Mouse (Mus musculus) midbrain, embryonic 10.5 days (tissue): Measurements from ENCODE around the gene Pdlim4. TPM values are rescaled to one million over a fixed set of nuclear protein-coding genes. Genes with fewer than 3 reads are reported as not detected.

Experiments used
- DNase-seq: peaks from one replicate; pipeline ENCODE4 v3.0.0-alpha.2; 2017; ENCODE audit warnings: low spot score
- H3K27ac ChIP-seq: fragments of 300-500 bp; sonication (generic); replicated peaks from 2 replicates; pipeline ENCODE4 v1.5.1; 2016; ENCODE audit warnings: mild to moderate bottlenecking
- H3K27me3 ChIP-seq: fragments of 300-500 bp; sonication (generic); 2 replicates; pipeline ENCODE4 v1.6.1; 2016; ENCODE audit warnings: low read depth, mild to moderate bottlenecking; ENCODE audit not compliant: poor library complexity, severe bottlenecking
- H3K36me3 ChIP-seq: fragments of 300-500 bp; sonication (generic); 2 replicates; pipeline ENCODE4 v1.6.1; 2016; ENCODE audit warnings: mild to moderate bottlenecking, moderate library complexity
- H3K4me1 ChIP-seq: fragments of 300-500 bp; sonication (generic); 2 replicates; pipeline ENCODE4 v1.6.1; 2016
- H3K4me3 ChIP-seq: fragments of 300-500 bp; sonication (generic); 2 replicates; pipeline ENCODE4 v1.5.1; 2016; ENCODE audit warnings: mild to moderate bottlenecking, moderate library complexity
- H3K9me3 ChIP-seq: fragments of 300-500 bp; sonication (generic); replicated peaks from 2 replicates; pipeline ENCODE4 v1.6.1; 2016; ENCODE audit warnings: mild to moderate bottlenecking
- WGBS: fragments of 180-500 bp; shearing (Covaris S2); methylation state at CpG from one replicate; pipeline ENCODE4 v1.1.7; 2016; 5-methylcytosine and 5-hydroxymethylcytosine counted together
- polyA plus RNA-seq: library from polyadenylated mRNA; unstranded; fragments of >200 nt; fragmentation: Nextera tagmentation; extraction: Ambion mirVana; gene quantifications from 2 replicates; pipeline ENCODE4 v1.2.1, GENCODE M21; 2016

Gene Pdlim4
- 52.4 and 57.4 TPM in 2 replicates for polyA plus RNA-seq

DNA sequence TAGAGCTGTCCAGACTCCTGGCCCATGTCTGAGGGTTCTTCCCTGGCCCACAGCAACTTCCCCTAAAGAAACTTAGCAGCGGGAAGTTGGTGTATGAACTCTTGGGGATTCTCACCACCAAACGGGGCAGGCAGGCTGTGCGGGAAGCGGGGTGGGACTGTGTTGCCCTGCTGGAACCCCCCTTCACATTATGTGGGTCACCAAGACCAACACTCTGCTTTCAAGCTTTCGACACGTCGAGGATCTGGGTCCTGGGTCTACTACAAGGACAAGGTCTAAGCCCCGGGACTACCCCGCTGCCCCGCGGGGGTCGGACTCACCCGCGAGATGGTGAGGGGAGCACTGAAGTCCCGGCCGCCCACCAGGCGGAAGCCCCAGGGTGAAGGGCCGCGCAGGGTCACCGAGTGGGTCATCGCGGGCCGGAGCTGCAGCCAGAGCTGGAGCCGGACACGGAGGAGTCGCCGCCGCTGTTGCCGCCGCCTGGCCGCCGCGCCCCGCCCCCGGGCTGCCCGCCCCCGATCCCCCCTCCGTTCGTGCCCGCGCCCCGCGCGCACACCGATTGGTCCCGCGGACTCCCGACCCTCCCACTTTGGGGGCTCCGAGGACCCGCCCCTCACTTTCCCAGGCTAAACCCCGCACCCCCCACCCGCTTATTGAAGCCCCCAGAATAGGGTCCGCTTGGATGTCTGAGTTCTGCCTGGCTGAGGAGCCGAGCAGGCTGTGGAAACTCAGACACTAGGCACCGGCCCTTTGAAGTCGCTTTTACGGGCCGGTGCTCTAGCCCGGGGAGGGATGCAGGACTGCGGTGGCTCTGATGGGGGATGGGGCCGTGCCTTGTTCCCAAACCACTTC, at the start of gene Pdlim4:
Gene Pdlim4 (minus strand): TSS at position 495 of the 852 bp plus-strand sequence.
- 2% methylated on average over 59 of the region's 61 CpGs for WGBS
- H3K36me3 ChIP-seq = no peaks in the 10 kb centered on the region
- peak within 1 kb of the TSS; percentile 69 for H3K4me3 ChIP-seq
- DNase-seq = peak; percentile 81
- H3K9me3 ChIP-seq = no peaks in the 10 kb centered on the region
- H3K27me3 ChIP-seq = peaks cover 45% of the 10 kb centered on the region
- peak within 1 kb of the TSS; percentile 85 for H3K27ac ChIP-seq
- peaks cover 38% of the 10 kb centered on the region for H3K4me1 ChIP-seq

DNA sequence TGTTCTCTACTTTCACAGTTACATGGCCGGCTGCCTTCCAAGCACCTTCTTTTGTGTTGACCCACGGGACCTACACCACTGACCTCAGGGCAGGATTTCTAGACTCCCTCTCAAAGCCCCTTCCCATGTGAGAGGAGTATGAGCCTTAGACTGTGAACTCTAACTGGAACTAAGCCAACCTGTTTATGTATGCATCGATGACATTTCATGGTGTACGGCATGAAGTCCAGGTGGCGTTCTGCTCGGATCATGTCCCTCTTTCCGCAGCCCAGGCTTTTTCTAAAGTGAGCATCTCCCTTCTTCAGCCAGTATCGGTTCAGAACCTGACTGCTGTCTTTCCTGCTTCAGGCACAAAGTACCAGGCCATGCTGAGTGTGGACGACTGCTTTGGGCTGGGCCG, 48.3 kb upstream of the Pdlim4 start:
- WGBS = 92% methylated on average over 10 of the region's 10 CpGs
- DNase-seq = no peak
- no peaks in the 10 kb centered on the region for H3K27me3 ChIP-seq
- H3K36me3 ChIP-seq = 0 out of 2 replicates have a peak, but pooled peaks cover 7% of the 10 kb centered on the region
- no peaks in the 10 kb centered on the region for H3K9me3 ChIP-seq
- H3K4me1 ChIP-seq = peaks cover 19% of the 10 kb centered on the region
- H3K4me3 ChIP-seq = no peak overlapping the region
- no peak overlapping the region for H3K27ac ChIP-seq

DNA sequence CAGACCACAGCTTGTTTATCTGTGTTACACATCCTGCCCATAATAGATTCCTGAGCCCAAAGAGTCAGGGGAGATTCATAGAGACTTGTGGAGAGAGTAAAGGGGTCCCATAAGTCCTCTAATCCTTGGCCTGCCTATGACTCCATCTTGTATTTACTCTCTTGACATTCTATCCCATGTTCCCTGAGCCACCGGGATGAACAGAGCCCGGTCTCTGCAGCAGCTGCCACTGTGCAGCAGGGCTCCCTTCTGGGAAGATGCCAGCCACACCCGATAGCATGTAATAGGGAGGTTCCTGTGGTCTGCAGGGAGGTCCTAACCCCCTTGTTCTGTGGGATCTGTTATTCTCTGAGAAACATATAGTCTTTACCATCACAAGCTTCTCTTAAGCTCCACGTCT, 47.6 kb upstream of the Pdlim4 start:
- Histone ChIP-seq H3K27me3 (no peaks in the 10 kb centered on the region), H3K4me3 (no peak overlapping the region), H3K36me3 (0 out of 2 replicates have a peak, but pooled peaks cover 7% of the 10 kb centered on the region), H3K27ac (no peak overlapping the region), H3K9me3 (no peaks in the 10 kb centered on the region), H3K4me1 (peaks cover 21% of the 10 kb centered on the region)
- DNase-seq = no peak
- WGBS = 95% methylated on average over 4 of the region's 4 CpGs

DNA sequence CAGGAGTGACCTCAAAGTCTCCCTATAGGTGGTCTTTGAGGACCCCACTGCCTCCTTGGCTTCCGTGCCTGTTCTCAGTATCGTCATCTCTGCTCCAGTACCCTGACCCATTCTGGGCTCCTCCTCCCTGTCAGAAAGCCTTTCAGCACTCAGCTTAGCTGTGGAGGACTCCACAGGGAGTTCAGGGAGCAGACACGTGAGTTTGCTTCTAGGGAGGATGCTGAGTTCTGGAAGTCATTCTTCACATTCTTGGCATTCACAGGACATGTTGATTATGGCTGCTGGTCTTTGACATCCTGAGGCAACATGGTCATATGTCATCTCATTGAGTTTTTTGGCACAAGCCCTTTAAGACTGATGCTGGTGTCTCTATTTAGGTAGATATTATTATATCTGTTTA, 47.1 kb upstream of the Pdlim4 start:
- DNase-seq = no peak
- 55% methylated on average over 3 of the region's 3 CpGs for WGBS
- H3K27me3 ChIP-seq = no peaks in the 10 kb centered on the region

DNA sequence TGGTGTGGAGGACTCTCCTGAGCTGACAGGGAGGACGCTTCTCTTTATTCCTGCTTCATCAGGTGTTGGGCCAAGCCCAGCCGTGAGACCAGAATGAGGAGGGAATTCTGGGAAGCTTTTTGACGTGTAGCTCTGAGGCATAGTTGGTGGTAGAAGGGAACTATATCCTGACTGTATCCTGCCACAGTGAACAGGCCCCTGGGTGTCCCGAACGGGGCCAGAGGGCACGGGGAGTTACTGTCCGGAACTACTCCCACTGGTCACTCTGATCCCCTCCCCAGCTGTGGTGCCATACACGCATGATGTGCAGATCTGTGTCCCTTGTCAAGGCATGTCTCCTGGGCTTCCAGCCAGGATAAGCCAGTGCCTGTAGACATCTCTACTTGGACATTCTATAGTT, 46.5 kb upstream of the Pdlim4 start:
- Histone ChIP-seq H3K4me3 (no peak overlapping the region), H3K27me3 (no peaks in the 10 kb centered on the region), H3K27ac (no peak overlapping the region), H3K9me3 (no peaks in the 10 kb centered on the region), H3K36me3 (0 out of 2 replicates have a peak, but pooled peaks cover 6% of the 10 kb centered on the region), H3K4me1 (peaks cover 21% of the 10 kb centered on the region)
- WGBS = 91% methylated on average over 8 of the region's 8 CpGs
- DNase-seq = no peak

More for the DNA sequence above, 47.1 kb upstream of the Pdlim4 start:
- Histone ChIP-seq H3K9me3 (no peaks in the 10 kb centered on the region), H3K4me3 (no peak overlapping the region), H3K27ac (no peak overlapping the region), H3K4me1 (peaks cover 21% of the 10 kb centered on the region), H3K36me3 (0 out of 2 replicates have a peak, but pooled peaks cover 7% of the 10 kb centered on the region)

DNA sequence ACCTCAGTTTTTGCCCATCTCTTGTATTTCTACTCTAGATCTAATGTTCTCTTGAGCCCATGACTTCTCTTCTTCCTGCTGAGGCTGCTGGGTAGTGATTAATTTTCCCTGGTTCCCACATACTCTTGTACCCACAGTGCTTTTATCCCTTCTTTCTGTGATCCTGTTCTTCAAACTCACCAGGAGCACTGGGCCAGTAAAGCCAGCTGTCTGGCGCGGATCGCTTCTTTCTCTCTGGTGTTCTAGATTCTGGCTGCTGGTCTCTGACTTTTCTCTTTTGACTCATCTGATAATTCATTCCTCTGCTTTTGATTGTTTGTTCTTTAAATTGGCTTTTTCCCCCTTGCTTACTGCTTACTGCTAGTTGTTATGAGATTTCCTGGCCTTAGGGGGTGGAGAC, 45.9 kb upstream of the Pdlim4 start:
- Histone ChIP-seq H3K27ac (no peak overlapping the region), H3K36me3 (0 out of 2 replicates have a peak, but pooled peaks cover under 1% of the 10 kb centered on the region), H3K4me1 (peaks cover 21% of the 10 kb centered on the region), H3K27me3 (no peaks in the 10 kb centered on the region), H3K9me3 (no peaks in the 10 kb centered on the region), H3K4me3 (no peak overlapping the region)
- no peak for DNase-seq
- WGBS = 93% methylated on average over 3 of the region's 3 CpGs

DNA sequence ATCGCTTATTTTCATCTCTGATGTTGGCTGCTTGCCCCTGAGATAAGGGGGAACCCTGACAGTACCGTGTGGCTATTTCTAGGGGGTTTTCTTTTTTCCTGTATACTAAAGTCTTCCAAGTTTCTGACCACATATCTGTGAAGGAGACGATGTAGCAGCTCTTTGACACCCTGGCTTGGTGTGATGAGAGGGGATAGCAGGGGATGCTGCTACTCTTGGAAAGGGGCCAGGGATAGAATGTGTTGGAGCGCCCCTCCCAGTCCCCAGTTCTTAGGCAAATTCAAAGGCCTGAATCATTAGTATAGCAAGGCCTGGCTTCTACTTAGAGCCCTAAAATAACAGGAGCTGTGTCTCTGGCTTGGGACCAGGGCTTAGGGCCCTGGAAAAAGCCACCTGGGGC, 44.5 kb upstream of the Pdlim4 start:
- Histone ChIP-seq H3K36me3 (no peaks in the 10 kb centered on the region), H3K4me3 (peak overlapping the region; percentile 37), H3K27ac (peak overlapping the region; percentile 83), H3K27me3 (no peaks in the 10 kb centered on the region), H3K4me1 (peaks cover 21% of the 10 kb centered on the region), H3K9me3 (no peaks in the 10 kb centered on the region)
- no peak for DNase-seq
- 60% methylated on average over 4 of the region's 4 CpGs for WGBS

DNA sequence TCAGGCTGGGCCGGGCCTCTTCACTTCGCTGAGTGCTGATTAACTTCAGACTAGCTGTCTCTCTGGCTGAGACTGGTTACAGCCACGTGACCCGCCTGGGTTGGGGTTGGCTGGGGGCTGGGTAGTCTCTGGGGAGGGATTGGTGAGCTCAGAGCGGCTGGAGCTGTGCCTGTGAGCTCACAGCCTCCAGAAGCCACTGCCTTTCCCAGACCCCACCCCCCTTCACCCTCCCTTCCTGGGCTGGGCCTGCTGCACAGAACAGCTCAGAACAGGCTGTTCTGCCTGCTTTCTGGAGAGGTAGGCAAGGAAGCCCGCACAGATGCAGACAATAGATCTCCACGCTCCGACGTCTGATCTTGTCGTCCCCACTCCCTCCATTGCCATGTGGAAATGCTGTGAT, 44.1 kb upstream of the Pdlim4 start:
- H3K27me3 ChIP-seq = no peaks in the 10 kb centered on the region
- DNase-seq = peak; percentile 90
- 2% methylated on average over 10 of the region's 10 CpGs for WGBS
- H3K4me3 ChIP-seq = peak overlapping the region; percentile 37
- no peaks in the 10 kb centered on the region for H3K36me3 ChIP-seq
- peak overlapping the region; percentile 83 for H3K27ac ChIP-seq
- H3K9me3 ChIP-seq = no peaks in the 10 kb centered on the region
- peaks cover 21% of the 10 kb centered on the region for H3K4me1 ChIP-seq

DNA sequence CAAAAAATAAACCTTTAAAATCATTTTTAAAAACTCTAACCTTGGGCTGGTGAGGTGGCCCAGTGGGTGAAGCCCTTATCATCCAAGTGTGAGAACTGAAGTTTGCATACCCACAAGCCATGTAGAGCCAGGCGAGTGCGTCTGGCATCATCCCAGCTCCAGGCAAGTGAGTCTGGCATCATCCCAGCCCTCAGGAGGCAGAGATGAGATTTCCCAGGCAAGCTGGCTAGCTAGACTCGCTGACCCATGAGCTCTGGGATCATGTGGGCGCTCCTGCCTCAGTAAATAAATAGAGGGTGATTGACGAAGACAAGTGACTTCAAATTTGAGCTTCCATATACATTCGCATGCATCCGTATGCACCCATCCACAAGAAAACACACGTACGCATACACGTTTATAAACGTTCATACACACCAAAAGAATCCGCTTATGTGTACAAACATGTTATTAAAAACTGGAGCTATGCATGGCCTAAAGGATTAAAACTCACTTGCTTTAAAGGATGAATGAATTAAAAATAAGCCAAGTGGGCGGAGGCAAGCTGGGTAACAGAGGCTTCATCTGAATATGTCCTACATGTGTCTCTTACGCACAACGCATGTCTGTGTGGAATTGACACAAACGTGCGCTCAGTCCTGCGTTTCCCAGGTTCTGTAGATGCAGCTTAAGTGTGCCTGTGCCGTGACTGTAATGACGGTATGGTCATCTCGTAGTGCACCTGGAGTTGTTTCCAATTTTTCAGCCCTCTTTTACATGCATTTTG, 43.3 kb upstream of the Pdlim4 start:
- H3K36me3 ChIP-seq = no peaks in the 10 kb centered on the region
- peak overlapping the region; percentile 83 for H3K27ac ChIP-seq
- no peaks in the 10 kb centered on the region for H3K27me3 ChIP-seq
- no peaks in the 10 kb centered on the region for H3K9me3 ChIP-seq
- DNase-seq = no peak
- peaks cover 21% of the 10 kb centered on the region for H3K4me1 ChIP-seq
- WGBS = 84% methylated on average over 21 of the region's 21 CpGs
- peak overlapping the region; percentile 37 for H3K4me3 ChIP-seq

DNA sequence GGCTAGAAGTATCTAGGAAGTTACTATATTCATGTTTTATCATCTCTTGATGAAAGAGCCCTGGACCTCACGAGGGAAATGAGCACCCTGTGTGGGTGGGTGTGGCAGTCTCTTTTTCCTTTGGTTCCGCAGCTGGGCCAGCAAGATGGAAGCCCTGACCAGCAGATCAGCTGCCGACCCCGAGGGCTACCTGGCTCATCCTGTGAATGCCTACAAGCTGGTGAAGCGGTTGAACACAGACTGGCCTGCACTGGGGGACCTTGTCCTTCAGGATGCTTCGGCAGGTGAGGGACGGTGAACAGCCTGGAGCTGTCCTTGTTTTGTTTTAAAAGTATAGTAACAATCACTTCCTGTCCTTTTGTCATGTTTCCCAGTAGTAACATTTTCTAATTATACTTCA, 42.5 kb upstream of the Pdlim4 start:
- no peaks in the 10 kb centered on the region for H3K36me3 ChIP-seq
- WGBS = 90% methylated on average over 7 of the region's 7 CpGs
- no peaks in the 10 kb centered on the region for H3K9me3 ChIP-seq
- no peak for DNase-seq
- H3K4me3 ChIP-seq = no peak overlapping the region
- no peak overlapping the region for H3K27ac ChIP-seq
- no peaks in the 10 kb centered on the region for H3K27me3 ChIP-seq
- peaks cover 21% of the 10 kb centered on the region for H3K4me1 ChIP-seq

DNA sequence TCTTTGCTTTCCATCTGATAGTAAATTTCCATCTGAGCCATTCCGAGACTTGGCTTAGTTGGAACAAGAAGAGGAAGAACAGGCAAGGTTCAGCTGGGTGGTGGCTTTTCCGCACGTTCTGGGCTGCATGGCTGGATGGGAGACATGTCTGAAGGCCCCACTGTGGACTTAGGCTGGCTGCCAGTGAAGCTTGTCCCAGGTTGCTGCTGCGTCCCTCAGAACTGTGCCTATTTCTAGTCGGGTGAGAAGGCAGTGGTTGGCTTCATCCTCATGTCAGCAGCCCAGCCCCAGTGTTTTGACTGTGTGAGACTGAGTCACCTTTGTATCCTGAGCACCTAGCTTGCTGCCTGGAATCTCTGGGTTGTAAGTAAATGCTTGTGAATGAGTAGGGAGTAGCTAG, 40.1 kb upstream of the Pdlim4 start:
- no peaks in the 10 kb centered on the region for H3K9me3 ChIP-seq
- H3K27ac ChIP-seq = no peak overlapping the region
- no peak overlapping the region for H3K4me3 ChIP-seq
- no peaks in the 10 kb centered on the region for H3K27me3 ChIP-seq
- 89% methylated on average over 5 of the region's 5 CpGs for WGBS
- H3K36me3 ChIP-seq = no peaks in the 10 kb centered on the region
- H3K4me1 ChIP-seq = peaks cover 21% of the 10 kb centered on the region
- no peak for DNase-seq

DNA sequence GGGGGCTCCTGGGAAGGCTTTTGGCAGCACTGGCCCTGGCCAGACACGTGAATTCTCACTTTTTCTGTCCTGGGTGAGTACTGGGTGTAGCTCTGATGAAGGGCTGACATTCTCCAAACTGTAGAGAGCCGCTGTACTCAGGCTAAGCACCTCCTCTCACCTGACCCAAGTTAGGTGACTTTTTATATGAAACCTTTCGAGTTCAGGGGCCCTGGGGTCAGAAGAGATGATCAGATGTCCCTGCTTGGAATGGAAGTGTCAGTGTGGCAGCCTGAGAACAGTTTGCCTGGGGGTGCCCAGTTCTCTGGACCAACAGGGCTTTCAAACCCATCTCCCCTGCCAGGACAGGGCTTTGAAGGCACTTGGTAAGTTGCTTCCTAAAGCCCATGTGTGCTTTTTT, 39.3 kb upstream of the Pdlim4 start:
- DNase-seq = no peak
- 68% methylated on average over 3 of the region's 3 CpGs for WGBS
- Histone ChIP-seq H3K4me1 (peaks cover 14% of the 10 kb centered on the region), H3K9me3 (no peaks in the 10 kb centered on the region), H3K27me3 (no peaks in the 10 kb centered on the region), H3K27ac (no peak overlapping the region), H3K36me3 (no peaks in the 10 kb centered on the region), H3K4me3 (no peak overlapping the region)

DNA sequence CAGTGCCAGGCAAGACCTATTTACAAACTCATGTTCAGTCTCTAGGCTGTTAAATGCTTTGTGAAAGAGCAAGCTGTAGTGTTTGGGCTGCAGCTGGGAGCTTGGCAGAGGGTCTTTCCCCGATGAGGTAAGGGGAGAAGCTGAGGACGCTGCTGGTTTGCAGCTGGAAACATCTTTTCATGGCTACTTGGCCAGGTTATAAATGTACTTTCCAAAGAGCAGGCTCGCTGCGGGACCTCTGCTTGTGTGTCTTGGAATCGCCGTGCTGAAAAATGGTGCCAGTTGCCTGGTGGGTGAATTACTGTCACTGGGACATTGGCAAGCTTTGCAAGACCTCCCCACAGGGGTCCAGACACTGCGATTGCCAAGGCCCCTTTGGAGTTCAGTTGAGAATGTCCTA, 38.4 kb upstream of the Pdlim4 start:
- H3K4me1 ChIP-seq = peaks cover 12% of the 10 kb centered on the region
- WGBS = 92% methylated on average over 7 of the region's 7 CpGs
- peaks cover 8% of the 10 kb centered on the region for H3K27me3 ChIP-seq
- no peak overlapping the region for H3K4me3 ChIP-seq
- no peaks in the 10 kb centered on the region for H3K36me3 ChIP-seq
- H3K9me3 ChIP-seq = no peaks in the 10 kb centered on the region
- DNase-seq = no peak
- no peak overlapping the region for H3K27ac ChIP-seq
